Mouse (Mus musculus) induced T-regulatory cell, adult 2 months (primary cell): ENCODE measurements around the gene Fzr1.

ENCODE experiments used
- DNase-seq: peaks from one replicate; pipeline ENCODE4 v3.0.0-alpha.2; 2012; ENCODE audit warnings: low read depth

Fzr1 gene

DNA sequence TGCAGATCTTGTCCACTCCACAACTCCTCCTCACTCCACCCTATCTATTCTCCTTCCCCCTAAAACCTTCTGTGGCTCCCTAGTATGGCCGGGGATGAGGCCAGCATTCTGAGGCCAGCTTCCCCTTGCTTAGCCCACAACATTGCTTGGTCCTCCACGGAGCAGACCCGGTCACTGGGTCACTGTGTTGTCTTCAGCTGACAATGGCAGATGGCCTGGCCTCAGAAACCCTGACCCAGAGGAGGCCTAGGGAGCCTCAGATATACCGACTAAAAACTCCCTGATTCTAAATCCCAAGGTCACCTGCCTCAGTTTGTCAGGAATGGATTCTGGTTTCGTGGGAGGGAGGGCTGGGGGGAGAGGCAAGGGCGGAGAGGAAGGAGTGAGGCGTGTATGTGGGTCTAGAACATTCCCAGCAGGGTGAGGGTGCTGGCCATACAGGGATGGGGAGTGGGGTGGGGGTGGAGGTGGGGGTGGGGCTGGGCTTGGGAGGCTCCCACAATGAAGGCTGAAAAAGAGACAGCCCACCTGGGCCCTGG, 24.0 kb upstream of the Fzr1 start:
- no peak for DNase-seq

DNA sequence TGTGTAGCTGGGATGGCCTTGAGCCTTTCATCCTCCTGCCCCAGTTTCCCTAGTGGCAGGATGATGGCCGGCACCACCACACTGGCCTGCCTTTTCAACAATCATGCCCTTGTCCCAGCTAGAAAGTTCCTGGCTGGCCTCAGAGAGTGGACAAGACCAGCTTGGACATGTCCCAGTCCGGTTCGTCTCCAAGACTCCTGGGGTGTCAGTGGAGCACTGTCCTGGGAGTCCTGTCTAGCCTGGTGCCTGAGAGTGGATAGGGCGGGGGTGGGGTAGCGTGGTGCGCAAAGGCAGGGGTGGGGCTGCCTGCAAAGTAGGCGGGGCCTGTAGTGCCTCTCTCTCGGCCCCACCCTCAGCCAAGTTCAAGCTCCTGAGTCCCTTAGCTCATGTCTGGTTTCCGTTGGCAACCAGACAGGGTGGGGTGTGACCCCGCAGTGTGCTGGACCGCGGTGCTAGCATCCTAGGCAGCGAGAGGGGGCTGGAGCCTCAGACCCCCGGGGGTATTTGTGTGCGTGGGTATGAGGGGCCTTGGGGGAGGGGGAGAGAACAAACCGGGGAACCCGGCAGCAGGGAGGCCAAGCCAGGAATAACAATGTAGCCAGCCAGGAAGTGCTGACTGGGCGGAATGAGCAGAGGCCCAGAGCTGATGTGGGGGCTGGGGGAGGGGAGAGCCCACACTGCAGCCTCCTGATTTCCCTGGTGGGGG, 23.4 kb upstream of the Fzr1 start:
- DNase-seq = peak; percentile 82

DNA sequence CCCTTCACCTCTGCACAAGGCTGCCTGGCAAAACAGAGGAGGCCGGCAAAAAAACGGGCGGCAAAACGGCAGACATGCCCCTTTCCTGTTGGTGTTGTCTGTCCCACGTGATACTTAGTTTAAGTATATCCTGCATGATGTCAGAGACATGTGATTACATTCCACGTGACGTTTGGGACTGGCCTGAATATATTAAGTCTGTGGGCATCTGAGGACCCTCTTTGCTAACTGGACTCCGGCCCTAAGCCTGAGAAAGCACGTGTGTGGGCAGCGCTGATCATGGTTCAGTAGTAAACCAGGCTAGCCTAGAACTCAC, 22.8 kb upstream of the Fzr1 start:
- peak; percentile 56 for DNase-seq

DNA sequence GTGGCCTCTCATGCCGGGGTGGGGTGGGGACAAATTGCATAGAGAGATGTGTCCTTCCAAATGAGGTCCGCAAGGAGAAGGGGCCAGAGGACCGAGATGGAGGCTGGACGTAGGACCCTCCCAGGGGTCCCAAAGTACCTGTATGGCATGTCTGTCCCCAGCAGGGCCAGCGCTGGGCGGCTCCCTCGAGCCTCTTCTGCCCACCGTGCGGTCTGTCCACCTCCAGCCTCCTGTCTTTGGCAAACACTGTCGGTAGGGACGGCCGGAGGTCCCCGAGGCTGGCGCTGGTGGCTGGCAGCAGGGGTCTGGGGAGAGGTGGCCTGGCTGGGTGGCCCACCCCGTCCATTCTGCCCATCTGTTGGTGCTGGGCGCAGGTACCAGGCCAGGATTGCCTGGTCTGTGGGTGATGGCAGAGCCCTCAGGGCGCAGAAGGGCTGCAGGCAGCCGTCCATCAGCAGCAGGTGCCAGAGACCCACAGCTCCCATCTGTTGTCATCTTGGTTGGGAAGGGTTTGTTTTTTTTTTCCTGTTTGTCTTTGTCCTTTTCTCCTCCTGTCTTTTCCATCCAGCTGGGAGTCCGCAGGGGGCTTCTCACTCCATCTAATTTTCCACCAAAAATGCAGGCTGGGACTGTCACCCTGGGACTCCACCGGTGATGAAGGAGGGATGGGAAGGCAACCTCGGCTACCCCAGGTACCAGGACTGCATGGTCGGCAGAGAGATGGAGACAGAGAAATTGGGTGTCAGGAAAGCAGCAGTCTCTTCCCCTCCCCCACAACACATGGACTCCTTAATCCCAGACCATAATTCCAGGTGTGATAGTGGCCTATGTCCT, 22.3 kb upstream of the Fzr1 start:
- no peak for DNase-seq

DNA sequence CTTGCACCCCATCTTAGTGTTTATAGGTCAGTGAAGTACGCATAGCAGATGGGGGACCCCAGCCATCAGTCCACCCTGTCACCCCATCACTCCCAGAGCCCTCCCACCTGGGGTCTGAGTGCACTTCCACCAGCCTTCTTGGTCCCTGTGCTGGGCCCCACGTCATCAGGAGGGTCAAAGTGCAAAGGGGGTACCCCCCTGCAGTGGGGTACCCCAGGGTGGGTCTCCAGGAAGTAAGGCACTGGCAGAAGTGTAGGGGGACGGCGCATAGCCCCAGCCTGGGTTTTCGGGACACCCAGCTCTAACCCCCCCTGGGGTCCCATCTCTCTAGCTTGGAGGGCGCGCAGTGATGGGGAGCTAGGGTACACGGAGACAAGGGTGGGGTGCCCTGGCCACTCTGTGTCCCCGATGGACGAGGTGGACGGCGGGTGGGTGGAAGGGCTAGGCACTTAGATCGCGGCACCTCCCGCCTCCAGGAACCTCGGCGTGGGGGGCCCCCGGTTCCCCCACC, 21.5 kb upstream of the Fzr1 start:
- DNase-seq = no peak

DNA sequence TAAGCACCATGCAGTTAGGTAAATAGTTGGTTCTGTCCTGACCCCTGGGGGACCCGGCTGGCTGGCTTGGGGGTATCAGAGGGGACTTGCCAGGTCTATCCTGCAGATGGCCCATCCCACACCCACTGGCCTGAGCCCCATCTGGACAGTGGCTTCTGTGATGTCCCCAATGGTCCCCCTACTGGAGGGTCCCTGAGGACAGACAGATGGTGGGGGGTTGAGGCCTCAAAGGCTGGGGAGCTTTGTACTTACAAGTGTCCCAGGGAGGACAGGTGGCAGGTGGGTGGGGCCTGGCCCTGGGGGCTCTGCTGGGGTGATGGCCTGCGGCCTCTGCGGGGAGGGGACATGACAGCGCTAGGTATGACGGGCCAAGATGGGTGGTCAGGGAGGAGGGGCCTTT, 21.0 kb upstream of the Fzr1 start:
- no peak for DNase-seq

DNA sequence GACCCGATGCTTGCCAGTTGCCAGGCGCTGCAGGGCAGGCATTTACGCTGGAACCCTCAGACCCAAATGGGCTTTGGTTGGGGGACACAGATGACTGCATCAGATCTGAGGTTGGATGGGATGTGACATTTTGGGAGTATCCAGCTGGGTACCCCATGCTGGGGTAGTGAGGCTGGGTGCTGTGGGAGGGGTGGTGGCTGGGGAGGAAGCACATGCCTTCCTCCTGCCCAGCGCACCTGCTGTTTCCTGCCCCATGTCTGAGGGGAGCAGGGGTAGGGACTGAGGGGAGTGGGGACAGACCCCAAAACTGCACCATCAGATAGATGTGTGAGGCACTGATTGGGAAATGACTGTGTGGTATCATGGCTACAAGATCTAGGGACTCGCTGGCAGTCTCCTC, 18.4 kb upstream of the Fzr1 start:
- no peak for DNase-seq

DNA sequence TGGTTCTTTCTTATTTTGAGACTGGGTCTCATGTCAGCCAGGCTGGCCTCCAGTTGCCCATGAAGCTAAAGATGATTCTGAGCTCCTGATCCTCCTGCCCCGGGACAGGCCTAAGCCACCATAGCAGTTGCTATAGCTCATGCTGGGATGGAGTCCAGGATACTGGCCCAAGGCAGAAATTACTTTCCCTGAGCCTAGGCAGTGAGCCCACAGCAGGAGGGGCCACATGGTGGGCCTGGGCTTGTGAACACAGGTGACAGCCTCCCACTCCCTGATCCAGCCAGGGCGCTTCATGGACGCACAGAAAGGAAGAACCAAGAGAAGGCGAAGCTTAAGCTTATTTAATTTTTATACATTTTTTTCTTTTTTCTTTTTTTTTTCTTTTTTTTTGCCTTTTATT, 17.5 kb upstream of the Fzr1 start:
- DNase-seq = no peak

DNA sequence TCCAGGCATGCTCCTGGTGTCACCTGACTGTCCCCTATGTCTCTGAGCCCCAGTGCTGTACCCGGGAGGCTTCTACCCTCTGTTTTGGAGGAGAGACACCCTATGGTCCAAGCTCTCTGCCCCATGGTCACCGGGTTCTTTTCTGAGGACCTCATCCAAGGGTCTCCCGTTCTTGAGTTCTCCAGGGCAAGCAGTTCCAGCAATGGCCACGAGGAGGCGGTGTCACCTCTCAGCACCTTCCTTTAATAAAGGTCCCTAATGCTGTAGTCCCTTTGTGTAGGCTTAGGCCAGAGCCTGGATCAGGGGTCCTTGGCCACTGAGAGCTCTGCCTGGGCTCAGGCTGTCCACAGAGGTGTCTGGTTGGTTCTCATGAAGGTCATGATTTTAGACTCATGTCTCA, 16.8 kb upstream of the Fzr1 start:
- DNase-seq = peak; percentile 90

DNA sequence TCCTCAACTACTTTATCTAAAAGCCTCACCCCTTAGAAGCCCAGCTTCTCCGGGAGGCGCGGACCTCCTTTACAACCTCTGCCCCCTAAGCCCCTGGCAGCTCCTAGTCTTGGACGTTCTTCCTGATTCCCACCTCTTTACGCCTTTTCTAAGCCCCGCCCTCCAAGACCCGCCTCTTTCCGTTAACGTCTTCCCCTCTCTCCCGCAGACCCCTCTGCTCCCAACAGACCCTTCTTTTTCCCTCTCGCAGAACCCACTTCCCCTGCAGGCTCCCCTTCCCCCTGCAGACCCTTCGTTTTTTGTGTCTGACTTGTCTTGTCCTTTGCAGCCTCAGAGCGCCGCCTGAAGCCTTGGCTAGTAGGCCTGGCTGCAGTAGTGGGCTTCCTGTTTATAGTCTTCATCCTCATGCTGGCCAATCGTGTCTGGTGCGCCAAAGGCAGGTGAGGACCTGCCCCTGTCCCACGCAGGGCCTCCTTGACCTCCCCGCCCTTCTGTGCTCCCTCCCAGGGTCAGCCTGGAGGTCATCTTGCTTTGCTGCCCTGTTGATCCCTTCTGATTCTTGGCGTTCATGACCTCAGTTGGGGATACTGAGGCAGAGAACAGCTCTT, 15.2 kb upstream of the Fzr1 start:
- peak; percentile 68 for DNase-seq

DNA sequence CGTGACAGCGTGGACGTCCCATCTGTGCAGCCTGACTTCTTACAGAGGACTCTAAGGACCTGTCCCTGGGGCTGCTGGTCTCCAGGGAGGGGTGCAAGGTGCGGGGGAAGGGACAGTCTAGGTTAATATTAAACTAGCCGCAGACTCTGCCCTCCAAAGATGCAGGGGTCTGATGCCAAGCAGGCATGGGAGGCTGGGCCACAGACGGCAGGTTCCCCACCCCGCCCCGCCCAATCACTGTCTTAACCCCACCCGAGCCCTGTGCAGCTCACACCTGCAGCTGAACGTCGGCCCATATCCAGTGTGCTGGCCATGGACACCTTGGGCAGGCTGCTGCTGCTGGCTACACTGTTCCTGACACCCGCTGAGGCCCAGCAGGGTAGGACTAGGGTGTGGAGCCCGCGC, 14.5 kb upstream of the Fzr1 start, which contains the start of gene Smim24:
TSS of gene Smim24 (plus strand) at position 271 of the 405 bp plus-strand sequence.
- DNase-seq = no peak

DNA sequence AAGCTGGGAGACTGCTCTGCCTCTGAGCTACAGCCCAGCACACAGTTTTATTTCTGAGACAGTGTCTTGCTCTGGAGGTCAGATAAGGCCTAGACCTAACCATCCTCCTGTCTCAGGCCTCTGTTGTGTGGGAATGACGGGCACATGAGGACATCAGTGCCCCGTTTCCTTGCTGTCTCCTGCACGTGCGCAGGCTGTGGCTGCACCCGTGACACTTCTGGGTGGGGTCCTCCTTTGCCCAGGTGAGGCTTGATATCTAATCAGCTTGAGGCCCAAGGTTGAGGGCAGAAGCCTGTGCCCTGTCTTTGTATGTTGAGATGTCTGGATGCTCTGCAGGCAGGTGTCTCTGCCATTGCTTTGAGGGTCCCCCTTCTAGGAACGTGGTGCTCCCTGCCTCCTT, 14.0 kb upstream of the Fzr1 start:
- DNase-seq = no peak

DNA sequence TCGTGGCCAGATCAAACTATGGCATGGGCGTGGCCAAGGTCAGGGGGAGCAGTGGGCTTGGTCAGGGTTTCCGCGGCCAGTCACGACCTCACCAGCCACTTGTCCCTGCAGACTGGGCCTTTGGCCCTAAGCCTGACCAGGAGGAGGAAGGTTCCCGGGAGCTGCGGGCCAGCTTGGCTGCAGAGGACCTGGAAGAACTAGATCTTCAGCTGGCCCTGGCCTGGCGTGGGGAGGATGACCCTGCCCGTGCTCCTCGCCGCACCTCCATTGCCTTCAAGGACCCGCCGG, 12.3 kb upstream of the Fzr1 start:
- no peak for DNase-seq

DNA sequence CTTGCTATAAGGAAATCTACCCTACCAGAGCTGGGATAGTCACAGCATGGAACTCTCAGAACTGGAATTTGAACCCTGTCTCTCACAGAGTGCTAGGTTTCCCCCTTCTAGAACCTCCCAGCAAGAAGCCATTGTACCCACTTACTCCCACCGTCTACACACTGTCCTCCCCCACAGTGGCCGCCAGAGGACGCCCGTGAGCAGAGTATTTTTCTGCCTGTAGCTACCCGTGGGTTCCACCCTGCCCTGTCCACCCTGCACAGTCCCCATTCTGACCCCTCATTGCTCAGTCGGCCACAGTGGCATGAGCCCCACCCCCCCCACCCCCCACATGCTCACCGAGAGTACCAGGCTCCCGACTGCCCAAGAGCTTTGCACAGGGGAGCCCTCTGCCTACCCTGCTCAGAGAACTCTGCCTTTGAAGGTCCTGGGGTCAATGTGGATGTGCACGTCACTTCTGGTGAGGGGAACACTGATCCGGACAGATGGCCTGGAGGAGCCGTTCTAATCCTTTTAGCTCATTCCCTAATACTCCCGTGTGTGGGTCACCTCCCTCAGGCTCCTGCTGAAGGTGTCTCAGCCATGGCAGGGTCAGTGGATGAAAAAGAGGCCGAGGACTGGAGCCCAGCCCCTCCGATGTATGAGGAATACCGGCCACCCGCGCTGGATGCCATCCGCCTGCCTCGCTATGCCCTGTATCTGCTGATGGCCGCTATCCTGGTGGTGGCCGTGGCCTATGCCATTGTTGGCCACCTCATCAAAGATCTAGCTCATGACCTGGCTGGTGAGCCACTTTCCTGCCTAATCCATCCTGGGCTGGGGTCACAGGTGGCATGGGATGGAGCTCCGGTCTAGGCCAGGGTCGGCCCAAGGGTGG, 11.7 kb upstream of the Fzr1 start:
- peak; percentile 81 for DNase-seq

DNA sequence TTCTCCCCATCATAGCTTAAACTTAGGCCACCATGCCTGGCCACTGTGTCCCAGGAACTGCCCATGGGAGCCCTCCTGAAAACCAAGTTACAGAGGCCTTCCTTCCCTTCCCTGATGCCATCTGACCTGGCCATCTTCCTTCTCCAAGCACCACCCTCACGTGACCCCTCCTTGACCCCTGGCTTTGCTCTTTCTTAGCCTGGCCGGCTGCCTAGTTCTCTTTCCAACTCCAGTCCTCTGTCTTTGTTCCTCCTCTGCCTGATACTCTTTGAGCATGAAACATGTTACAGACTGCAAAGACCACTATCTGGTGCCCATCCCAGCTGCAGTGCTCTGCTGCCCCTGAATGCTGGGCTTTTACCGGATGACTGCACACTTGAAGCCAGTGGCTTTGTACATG, 11.1 kb upstream of the Fzr1 start:
- no peak for DNase-seq

DNA sequence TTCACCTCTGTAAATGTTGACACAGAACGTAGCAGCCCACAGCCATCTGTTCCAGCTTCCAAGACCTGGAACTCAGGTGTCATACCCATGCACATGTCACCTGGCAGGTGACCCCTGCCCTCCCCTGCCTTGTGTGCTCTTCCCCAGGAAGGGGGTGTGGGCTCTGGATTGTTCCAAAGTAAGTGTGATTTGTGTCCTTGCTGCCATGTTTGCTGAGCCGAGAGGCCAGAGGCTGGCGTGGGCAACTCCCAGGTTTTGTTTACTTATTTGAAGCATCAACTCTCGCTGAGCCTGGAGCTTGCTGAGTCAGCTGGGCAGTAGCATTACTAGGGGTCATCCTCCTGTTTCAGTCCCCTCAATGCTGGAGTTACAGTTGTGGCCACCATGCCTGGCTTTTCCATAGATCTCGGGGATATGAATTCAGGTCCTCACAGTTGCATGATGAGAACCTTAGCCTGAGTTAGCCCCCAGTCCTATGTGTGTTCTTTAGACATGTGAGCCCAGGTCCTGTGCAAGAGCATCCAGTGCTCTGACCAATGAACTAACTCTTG, 10.3 kb upstream of the Fzr1 start, which contains the start of gene Gm48552:
TSS of gene Gm48552 (plus strand) at position 501 of the 551 bp plus-strand sequence.
- DNase-seq = no peak

DNA sequence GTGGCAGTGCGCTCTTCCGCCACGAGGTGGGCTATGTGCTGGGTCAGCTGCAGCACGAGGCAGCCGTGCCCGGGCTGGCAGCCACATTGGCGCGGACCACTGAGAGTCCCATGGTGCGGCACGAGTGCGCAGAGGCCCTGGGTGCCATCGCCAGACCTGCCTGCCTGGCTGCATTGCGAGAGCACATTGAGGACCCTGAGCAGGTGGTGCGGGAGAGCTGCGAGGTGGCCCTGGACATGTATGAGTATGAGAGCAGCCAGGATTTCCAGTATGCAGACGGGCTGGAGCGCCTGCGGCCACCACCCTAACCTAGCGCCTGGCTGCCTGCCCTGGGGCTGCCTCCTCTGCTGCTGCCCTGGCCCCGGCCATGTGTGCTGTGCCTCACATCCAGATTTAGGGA, 9.4 kb upstream of the Fzr1 start:
- DNase-seq = no peak

DNA sequence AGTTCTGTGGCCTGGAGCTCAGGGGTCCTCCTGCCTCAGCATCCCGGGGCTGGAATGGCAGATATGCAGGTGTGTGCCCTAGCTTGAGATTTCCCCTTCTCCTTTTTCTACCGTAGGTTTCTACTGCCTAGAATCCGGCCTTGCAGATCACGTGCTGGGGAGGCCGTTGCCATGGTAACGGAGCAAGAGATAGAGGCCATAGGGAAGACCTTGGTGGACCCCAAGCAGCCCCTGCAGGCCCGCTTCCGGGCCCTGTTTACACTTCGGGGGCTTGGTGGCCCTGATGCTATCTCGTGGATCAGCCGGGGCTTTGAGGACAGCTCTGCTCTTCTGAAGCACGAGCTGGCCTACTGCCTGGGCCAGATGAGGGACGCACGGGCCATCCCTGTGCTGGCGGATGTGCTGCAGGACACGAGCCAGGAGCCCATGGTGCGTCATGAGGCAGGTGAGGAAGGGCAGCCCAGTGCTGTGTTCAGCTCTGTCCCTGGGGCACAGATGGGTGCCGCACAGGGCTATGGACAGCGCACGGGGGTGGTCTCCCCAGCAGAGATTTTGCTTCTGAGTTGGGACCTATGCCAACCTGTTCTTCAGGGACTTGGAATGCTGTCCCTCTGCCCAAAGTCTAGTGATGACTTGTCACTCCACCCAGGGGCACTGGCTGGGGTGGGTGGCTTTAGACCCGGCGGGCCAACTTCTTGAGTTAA, 7.4 kb upstream of the Fzr1 start:
- DNase-seq = no peak

DNA sequence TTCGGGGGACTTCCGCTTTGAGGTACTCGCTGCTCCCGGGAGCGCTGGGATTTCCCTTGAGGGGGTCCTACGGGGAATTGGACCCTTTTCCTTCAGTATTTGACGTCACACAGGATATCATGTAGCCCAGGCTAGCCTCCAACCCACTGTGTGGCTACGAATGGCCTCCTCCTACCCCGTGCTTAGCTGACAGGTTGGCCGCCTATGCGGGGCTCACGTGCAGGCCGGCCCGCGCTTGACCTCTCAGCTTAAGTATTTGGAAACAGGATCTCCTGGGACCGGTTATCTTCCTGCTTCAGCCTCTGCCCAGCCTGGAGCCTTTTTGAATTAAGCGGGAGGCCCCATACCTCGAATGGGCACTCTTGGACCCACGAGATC, 6.3 kb upstream of the Fzr1 start:
- no peak for DNase-seq

DNA sequence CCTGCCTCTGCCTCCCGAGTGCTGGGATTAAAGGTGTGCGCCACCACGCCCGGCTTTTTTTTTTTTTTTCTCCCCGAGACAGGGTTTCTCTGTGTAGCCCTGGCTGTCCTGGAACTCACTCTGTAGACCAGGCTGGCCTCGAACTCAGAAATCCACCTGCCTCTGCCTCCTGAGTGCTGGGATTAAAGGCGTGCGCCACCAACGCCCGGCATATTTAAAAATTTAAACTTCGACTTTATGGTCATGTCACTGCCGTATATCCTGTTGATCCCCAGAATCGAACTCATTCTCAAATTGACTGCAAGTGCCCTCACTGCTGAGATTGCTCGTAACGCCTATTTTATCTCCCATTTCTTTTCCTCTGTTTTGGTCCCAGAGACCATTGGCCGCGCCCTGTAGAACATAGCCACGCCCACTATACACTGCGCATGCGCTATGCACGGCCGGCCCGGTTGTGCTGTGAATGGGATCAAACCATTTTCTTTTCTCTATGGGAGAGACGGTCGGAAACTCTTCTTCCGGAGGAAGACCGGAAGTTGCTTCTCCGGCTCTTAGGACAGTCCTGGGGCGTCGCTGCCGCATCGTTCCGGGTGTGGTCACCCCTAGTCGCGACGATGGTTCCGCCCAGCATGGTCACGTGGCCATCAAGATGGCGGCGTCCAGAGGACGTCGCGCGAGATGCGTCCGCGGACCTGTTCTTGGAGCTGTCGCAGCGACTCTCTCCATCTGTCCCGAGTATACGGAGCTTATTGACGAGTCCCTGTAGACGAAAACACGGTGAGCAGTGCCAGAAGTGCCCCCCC, 5.7 kb upstream of the Fzr1 start, which contains the start of the genes Dohh and Gm48551:
TSS of gene Dohh (plus strand) at position 627 of the 803 bp plus-strand sequence.
TSS of gene Gm48551 (plus strand) at position 665 of the 803 bp plus-strand sequence.
- DNase-seq = peak; percentile 99
